Mouse (Mus musculus) megakaryocyte-erythroid progenitor cell, adult 5-6 weeks (primary cell): ENCODE measurements at regions not wholly inside any gene's neighbourhood (a gene's known extent, or its start where the extent isn't known, plus 50 kb on each side); places are given as distances from the start of the nearest gene placed in this dataset.

Source experiments
- ATAC-seq: replicated peaks from 2 replicates; pipeline ENCODE4 v1.8.0; 2016; ENCODE audit warnings: mild to moderate bottlenecking, inconsistent platforms; ENCODE audit not compliant: severe bottlenecking, poor library complexity, low FRiP score, low TSS enrichment

GRCm38 (mm10) chr14:115041336-115042054, 50.5 kb upstream of the Gpc5 start:
- ATAC-seq = no peak

- peak; percentile 56 for ATAC-seq
These were observed 49.9 kb upstream of the Gpc5 start for GRCm38 (mm10) chr14:115042055-115042564.
